Mouse (Mus musculus): ENCODE measurements around the gene Vps33b.
A peak's percentile ranks its signal among the peaks of the same experiment; 100 is the strongest.

Gene Vps33b

DNA sequence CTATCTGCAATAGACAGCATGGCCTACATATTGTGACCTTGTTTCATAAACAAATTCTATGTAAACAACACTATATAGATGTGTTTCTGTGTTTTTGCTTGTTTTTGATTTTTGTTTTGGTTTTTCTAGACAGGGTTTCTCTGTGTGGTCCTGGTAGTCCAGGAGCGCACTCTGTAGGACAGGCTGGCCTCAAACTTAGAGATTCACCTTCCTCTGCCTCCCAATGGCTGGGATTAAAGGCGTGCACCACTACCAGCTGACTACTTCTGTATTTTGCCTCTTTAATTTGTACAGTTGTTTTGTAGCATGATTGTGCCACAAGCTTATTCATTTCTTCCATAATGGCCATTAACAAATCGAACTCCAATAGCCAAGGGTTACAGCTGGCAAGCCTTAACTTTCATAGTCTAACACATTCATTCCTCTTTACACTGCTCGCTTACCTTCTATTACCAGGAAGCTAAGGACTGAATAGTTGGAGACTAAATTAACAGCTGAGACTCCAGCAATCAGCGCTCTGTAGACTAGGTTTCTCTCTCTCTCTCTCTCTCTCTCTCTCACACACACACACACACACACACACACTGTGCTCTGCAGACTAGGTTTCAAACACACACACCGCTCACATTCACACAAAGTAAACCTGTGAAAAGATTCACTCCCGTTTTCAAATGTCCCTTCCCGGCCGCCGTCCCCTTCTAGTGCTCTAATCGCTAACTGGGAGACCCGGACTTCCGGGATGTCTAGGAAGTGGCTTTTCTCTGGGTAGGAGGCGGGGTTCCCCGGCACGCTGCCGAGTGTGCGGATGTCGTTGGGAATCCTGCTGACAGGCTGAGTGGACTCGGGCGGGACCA is at the start of gene Vps33b:
TSS of gene Vps33b (plus strand) at position 753 of the 854 bp plus-strand sequence.
- DNase-seq: peak; percentile 95

GRCm38 (mm10) chr7:80220237-80220797 is 49.1 kb upstream of the Vps33b start:
- no peak for DNase-seq

DNA sequence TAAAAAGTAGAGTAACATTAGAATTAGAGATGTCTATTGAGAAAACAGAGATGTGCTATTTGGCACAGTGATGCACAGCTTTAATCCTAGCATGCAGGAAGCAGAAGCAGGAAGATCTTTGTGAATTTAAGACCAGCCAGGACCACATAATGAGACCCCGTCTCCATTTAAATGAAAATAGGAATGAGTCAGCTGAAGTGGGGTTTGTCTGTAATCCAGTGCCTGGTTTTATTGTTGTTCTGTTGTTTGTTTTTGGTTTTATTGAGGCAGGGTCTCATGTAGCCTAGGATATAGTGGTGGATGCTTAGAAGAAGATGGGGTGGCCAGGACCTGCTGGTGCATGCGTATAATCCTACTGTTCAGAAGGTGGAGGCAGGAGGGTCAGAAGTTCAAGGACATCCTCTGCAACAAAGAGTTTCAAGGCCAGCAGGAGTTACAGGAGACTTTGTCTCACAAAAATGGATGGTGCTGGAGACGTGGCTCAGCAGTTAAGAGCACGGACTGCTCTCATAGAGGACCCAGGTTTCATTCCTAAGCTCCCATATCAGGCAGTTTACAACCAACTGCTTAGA is 48.2 kb upstream of the Vps33b start:
- no peak for DNase-seq

DNA sequence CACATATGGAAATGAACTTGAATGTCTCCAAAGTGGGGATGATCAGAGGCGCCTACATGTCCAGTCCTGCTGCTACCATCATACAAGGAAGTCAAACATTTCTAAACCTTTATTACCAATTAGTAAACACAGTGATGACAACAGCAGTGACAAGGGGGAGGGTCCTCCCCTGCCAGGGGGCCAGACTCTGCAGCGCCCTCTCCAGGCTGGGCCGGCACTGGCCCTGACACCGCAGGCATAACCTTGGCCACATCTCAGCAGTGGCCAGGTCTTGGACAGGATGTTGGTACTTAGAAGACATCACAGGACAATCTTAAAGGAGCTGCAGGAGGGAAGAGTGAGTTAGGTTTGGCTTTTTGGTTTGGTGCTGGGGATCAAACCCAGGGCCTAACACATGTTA is 42.4 kb upstream of the Vps33b start:
- DNase-seq: no peak

DNA sequence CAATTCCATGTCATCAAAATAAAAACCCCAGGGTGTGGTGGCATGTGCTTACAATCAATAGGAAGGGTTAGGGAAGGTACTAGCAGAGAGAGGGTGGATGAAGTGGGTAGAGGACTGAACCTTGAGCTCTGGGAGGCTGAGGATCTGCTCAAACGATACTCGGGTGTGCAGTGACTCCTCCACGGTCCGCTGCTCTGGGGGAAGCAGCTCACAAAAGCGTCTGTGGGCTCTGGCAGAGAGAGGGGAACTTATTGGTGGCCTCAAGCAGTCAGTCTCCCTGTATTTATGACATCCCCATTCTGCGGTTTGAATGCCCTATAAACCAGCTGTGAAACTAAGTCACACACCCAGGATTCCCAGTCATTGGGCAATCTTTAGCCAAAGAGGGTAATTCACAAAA is 39.3 kb upstream of the Vps33b start:
- no peak for DNase-seq

DNA sequence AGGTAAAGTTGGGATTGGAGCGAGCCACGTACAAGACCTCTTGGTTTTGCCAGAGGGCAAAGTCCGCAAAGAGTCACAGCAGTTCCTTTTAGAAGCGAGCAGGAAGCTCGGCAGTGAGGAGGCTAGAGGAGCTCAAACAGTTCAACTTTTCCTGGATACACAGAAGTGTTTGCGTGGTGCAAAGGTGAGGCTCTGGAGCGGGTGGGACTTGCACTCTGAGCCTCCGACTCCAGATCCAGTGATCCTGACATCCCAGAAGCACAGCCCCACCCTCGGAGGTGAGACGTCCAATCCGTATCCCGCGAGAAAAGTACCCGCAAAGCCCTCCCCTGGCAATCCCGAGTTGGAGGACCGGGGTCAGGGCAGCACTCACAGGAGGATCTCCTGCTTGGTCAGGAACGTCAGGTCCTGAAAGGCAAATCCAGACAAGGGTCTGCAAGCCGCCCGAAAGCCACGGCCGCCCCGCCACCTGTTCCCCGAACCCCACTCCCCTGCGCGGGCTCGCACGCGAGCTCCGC is 37.4 kb upstream of the Vps33b start:
- no peak for DNase-seq

- peak; percentile 92 for DNase-seq
These were observed 36.9 kb upstream of the Vps33b start, which contains the start of the genes Cib1 and Gdpgp1 for GRCm38 (mm10) chr7:80232489-80233029. Gene Cib1 (minus strand): TSS chr7:80232813. Gene Gdpgp1 (plus strand): TSS chr7:80232865.

DNA sequence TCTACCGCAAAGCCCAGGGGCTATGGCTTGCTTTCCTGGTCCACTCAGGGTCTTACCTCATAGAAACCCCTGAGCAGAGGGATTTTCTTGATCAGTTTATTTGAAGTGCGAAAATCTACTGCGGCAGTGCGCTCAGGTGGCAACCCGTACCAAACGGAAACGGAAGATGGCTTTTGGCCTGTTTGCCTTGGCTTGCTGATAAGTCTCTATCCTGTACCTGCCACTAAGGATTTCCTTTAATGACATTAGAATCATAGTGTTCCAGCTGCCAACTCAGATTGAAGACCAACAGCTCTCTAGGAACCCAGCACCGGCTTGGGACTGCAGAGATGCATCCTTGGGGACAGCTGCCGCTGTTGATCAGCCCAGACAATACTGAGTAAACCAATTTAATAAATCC is 35.6 kb upstream of the Vps33b start:
- no peak for DNase-seq

DNA sequence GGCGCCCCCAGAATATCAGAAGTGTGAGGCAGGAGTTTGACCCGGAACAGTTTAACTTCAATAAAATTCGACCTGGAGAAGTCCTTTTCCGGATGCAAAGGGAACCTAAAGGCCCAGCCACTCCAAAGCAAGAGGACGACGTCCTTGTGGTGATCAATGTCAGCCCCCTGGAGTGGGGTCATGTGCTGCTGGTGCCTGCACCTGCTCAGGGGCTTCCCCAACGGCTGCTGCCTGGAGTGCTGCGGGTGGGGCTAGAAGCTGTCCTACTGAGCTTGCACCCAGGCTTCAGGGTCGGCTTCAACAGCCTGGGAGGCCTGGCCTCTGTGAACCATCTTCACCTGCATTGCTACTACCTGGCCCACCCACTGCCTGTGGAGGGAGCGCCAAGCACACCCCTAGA is 30.9 kb upstream of the Vps33b start:
- DNase-seq: no peak

DNA sequence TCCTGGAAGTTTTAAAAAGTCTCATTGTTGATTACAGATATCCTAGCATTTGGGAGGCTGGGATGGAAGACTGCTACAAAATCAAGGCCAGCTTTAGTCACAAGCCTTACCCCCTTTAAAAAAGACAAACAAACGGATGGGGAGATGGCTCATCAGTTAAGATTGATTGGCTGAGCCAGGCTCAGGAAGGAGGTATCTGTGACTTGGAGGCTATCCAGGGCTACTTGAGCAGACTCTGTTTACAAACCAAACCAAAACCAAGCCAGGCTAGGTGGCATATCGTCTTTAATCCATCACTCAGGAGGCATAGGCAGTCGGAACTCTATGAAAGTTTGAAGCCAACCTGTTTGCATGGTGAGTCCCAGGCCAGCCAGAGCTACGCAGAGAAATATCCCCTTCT is 27.8 kb upstream of the Vps33b start:
- DNase-seq: no peak

DNA sequence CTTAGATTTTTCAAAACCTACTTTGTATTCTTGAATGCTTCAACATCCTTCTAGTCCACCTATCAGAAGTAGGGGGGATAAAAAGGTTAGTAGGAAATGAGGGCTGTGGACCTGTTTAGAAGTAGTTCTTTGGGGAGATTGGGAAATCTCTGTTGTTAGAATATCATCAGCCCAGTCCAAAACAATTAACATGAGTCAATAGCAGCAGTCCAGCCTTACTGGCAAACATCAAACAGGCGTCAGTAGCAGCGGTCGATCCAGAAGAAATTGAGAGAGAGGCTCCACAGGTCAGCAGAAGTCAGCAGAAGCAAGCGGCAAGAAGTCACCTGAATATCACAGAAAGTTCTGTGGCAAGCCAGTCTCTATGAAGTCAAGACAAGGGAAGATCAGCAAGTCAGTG is 24.6 kb upstream of the Vps33b start:
- no peak for DNase-seq

GRCm38 (mm10) chr7:80246148-80246721 is 23.2 kb upstream of the Vps33b start, which contains the start of gene Ttll13:
Gene Ttll13 (plus strand): TSS chr7:80246376.
- DNase-seq: peak; percentile 94

DNA sequence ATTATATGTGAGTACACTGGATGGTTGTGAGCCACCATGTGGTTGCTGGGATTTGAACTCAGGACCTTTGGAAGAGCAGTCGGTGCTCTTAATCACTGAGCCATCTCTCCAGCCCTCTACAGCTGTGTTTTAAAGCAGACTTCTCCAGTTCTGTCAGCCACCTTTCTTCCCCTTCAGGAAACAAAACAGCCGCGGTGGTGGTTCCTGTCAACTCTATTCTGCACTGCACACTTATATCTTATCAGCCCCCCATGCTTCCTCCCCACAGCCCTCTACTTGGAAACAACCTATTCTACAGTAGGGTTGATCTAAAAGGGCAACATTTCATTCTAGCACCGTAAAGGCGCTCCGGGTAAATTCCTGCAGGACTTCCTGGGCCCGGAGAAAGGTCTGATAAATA is 22.6 kb upstream of the Vps33b start:
- no peak for DNase-seq

GRCm38 (mm10) chr7:80252437-80252836 is 17.0 kb upstream of the Vps33b start:
- no peak for DNase-seq

DNA sequence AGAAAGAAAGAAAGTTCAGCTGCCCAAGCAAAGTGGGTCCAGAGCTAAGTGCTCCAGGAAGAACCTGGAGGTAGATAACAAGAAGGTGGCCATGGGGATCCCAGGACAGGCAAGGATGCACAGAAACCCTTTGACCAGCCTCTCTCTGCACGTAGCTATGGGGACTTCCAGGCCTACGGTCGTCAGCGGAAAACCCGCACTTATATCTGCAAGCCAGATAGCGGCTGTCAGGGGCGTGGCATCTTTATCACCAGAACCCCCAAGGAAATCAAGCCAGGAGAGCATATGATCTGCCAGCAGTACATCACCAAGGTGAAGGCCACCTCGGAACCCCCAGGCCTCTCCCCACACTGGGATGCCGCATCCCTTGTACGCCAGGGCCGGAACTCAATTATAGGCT is 16.6 kb upstream of the Vps33b start:
- no peak for DNase-seq

DNA sequence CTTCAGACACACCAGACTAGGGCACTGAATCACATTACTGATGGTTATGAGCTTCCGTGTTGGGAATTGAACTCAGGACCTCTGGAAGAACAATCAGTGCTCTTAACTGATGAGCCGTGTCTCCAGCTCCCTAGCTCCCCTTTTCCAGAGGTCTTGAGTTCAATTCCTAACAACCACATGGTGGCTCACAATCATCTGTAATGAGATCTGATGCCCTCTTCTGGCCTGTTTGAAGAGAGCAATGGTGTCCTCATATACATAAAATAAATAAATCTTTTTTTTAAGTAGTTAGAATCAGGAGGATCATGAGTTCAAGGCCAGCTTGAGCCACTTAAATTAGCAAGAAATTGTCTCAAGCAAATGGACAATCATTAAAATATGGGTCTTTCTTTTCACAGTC is 13.5 kb upstream of the Vps33b start:
- no peak for DNase-seq

- no peak for DNase-seq
These were observed 11.7 kb upstream of the Vps33b start for GRCm38 (mm10) chr7:80257706-80258105.

DNA sequence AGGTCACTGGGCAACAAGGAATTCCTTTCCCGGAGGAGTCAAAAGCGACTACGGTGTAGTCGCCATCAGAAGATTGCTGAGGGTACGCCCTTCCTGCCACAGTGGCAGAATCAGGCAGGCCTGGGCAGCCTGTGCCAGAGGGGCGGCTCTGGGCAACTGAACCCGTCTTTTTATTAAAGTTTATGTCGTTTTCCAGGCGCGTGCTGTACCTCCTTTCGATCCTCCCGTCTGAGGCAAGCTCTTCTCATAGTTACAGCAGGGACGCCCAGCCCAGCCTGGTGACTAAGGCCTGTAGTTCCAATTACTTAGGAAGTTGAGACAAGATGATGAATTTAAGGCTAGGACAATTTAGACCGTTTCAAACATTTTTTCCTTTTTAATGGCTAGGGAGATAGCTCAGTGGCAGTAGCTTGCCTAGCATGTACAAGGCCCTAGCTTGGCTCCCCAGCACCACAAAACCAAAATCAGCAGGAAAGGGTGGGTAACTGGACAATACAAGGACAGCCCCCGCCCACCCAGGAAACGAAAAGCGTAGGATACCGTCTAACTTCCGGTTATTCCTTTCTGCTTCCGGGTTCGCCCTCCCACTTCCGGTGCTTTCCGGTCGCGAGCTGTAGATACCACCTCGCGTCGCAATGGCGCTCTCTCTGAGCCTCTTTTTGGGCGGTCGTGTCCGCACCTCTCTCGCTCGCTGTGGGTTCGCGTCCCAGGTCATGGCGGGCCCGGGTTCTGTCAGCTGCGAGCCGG is 8.7 kb upstream of the Vps33b start, which contains the start of gene Ngrn:
TSS of gene Ngrn (plus strand) at position 591 of the 747 bp plus-strand sequence.
- peak; percentile 76 for DNase-seq

GRCm38 (mm10) chr7:80261372-80261990 is 8.0 kb upstream of the Vps33b start:
- DNase-seq: no peak

GRCm38 (mm10) chr7:80264606-80265005 is 4.8 kb upstream of the Vps33b start:
- no peak for DNase-seq

GRCm38 (mm10) chr7:80267764-80268163 is 1.7 kb upstream of the Vps33b start:
- DNase-seq: no peak

DNA sequence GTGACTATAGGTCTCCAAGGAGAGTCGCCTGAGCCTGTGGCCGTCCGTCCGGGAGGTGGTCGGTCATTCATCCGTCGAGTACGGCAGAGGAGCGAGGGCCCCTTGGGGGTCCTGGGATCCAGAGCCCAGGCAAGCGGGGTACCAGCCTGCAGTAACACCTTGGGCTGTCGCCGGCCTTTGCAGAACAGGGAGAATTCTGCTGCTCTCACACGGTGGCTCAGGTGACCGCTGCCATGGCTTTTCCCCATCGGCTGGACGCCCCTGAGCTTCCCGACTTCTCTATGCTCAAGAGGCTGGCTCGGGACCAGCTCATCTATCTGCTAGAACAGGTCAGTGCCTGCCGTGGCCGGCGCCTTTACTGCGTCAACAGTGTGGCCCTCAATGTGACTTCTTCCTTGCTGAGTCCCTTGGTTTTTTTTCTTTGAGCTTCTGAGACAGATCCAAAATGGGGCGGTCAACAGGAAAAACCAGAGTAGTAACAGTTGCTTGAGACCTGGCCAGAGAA is 354 bp downstream of the Vps33b start:
- DNase-seq: no peak

Data from cerebellum, adult 8-10 months (tissue).